Mouse (Mus musculus) v-Abl transformed pro-B cells (cell line): ENCODE results near the gene Prss43.

Experiments
- in situ Hi-C, 2 experiments: fragments of 400-800 bp; cut with MboI; formaldehyde crosslinking; loops; one replicate each; pipeline ENCODE4 v1.15.1; 2025; ENCODE audit not compliant: unreplicated experiment in 2 of 2

Prss43 gene

DNA sequence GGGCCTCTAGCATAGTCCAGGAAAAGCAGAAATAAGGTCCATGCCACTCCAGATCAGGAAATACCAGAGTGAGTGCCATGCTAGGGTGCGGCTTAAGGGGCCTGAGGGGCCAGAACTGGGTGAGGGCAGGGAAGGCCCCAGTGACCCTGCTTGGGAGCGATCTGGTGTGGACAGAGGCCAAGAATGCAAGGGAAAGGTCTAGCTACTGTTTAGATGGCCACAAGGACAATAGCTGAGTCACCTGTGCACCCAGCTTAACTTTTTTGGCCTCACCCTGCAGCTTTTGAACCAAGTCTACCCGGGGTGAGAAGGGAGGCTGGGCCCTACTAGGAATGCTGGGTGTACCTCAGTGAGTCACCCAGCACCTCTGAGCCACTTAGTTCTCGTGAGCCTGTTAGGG, 54.3 kb downstream of the Prss43 start:
- in situ Hi-C loops: no loop called here
